Mouse (Mus musculus): ENCODE measurements at regions not wholly inside any gene's neighbourhood (a gene's known extent, or its start where the extent isn't known, plus 50 kb on each side); places are given as distances from the start of the nearest gene placed in this dataset.

GRCm38 (mm10) chr13:25750460-25751408, 480.4 kb upstream of the Nrsn1 start:
- peak; percentile 8 to 12 for DNase-seq (ENCODE audit: low spot score in 2 of 2)

- DNase-seq (ENCODE audit: low spot score in 2 of 2) = peak in 1 of 2 experiments; percentile 18
These were observed 468.3 kb upstream of the Nrsn1 start for GRCm38 (mm10) chr13:25738601-25739000.

GRCm38 (mm10) chr13:25729327-25729892, 459.1 kb upstream of the Nrsn1 start:
- no peak for DNase-seq (ENCODE audit: low spot score in 2 of 2)

- DNase-seq (ENCODE audit: low spot score in 2 of 2) = peak; percentile 32 to 67
These were observed 457.3 kb upstream of the Nrsn1 start for GRCm38 (mm10) chr13:25727504-25728095.

- no peak for DNase-seq (ENCODE audit: low spot score in 2 of 2)
These were observed 452.6 kb upstream of the Nrsn1 start for GRCm38 (mm10) chr13:25722595-25723525.

GRCm38 (mm10) chr13:25700965-25701364, 430.7 kb upstream of the Nrsn1 start:
- no peak for DNase-seq (ENCODE audit: low spot score in 2 of 2)

- DNase-seq (ENCODE audit: low spot score in 2 of 2) = no peak
These were observed 425.7 kb upstream of the Nrsn1 start for GRCm38 (mm10) chr13:25695956-25696355.

- DNase-seq (ENCODE audit: low spot score in 2 of 2) = peak; percentile 13 to 50
These were observed 424.8 kb upstream of the Nrsn1 start for GRCm38 (mm10) chr13:25695017-25695604.

GRCm38 (mm10) chr13:25678221-25678735, 408.0 kb upstream of the Nrsn1 start:
- DNase-seq (ENCODE audit: low spot score in 2 of 2) = no peak

GRCm38 (mm10) chr13:25675208-25675607, 404.9 kb upstream of the Nrsn1 start:
- DNase-seq (ENCODE audit: low spot score in 2 of 2) = no peak

- DNase-seq (ENCODE audit: low spot score in 2 of 2) = peak in 1 of 2 experiments; percentile 42
These were observed 395.7 kb upstream of the Nrsn1 start for GRCm38 (mm10) chr13:25666022-25666421.

- no peak for DNase-seq (ENCODE audit: low spot score in 2 of 2)
These were observed 394.8 kb upstream of the Nrsn1 start for GRCm38 (mm10) chr13:25664963-25665606.

GRCm38 (mm10) chr13:25648430-25648786, 378.1 kb upstream of the Nrsn1 start:
- no peak for DNase-seq (ENCODE audit: low spot score in 2 of 2)

- DNase-seq (ENCODE audit: low spot score in 2 of 2) = no peak
These were observed 377.6 kb upstream of the Nrsn1 start for GRCm38 (mm10) chr13:25647711-25648429.

GRCm38 (mm10) chr13:25639522-25640291, 369.4 kb upstream of the Nrsn1 start:
- DNase-seq (ENCODE audit: low spot score in 2 of 2) = no peak

- peak in 1 of 2 experiments; percentile 22 for DNase-seq (ENCODE audit: low spot score in 2 of 2)
These were observed 359.2 kb upstream of the Nrsn1 start for GRCm38 (mm10) chr13:25629466-25629865.

- no peak for DNase-seq (ENCODE audit: low spot score in 2 of 2)
These were observed 347.3 kb upstream of the Nrsn1 start for GRCm38 (mm10) chr13:25617578-25617977.

- no peak for DNase-seq (ENCODE audit: low spot score in 2 of 2)
These were observed 341.7 kb upstream of the Nrsn1 start for GRCm38 (mm10) chr13:25611986-25612385.

Measured in layer of hippocampus, postnatal 14 days (tissue).